Comparison of ENCODE assay signal across 1 mouse cellular context in the genomic region with DNA sequence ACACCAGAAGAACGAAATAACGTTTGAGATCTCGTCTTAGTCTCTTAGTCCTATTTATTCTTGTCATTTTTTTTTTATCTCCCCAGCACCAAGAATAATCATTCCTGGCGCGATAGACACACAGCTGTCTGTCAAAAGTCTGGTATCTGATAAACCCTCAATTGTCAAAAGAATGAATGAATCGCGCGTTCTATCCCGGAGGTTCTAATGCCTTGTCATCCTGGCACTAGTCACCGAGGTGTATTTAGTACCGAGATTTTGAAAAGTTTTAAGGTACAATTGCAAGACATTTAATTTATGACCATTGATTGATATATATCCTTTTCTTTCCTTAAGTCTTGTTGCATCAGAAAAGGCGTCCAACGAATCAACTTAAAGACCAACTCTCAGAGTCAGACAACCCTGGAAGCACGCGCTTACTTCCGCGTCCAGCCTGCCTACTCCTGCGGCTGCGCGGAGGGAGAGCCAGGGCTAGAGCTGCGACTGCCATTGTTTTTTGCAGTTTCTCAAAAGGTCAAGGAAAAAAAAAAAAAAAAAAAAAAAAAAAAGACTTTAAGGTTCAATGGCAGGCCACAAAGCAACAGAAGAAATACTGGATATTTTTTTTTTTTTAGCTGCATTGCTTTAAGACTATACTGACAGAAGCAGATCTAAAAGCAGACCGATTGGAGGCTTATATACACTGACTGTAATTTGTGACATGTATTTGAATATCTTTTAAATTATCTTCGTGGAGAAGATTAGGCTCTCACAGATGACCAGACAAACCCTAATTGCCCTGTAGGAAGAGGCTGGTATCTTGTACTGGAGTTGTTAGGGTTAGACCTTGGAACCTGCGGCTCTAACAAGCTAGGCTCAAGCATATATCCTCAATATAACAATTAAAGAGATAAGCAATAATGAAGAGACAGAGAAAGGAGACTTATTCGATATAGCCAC.
TF ChIP-seq lines count a peak whose summit lies in the region.

No protein-coding gene starts in this region.

TF ChIP-seq in CH12.LX, 34 proteins besides CTCF, POLR2A, EP300 and RAD21 (continued from another document):
- TF ChIP-seq KAT2A (IDR thresholded peaks at IDR 0.05; ENCODE audit: insufficient replicate concordance, low read length) (no peak), MYC (IDR thresholded peaks at IDR 0.05; ENCODE audit: low read depth, low read length) (no peak; the same call in 1 of the 2 replicates), ZMIZ1 (IDR thresholded peaks at IDR 0.05; ENCODE audit: low read depth, low read length) (no peak; the same call in none of the 2 replicates), MAX (IDR thresholded peaks at IDR 0.05; ENCODE audit: low read length) (no peak; the same call in none of the 2 replicates), MAZ (IDR thresholded peaks at IDR 0.05; ENCODE audit: low read depth, low read length) (0 out of 2 replicates have a peak, but pooled peaks have one; percentile 17), BHLHE40 (IDR thresholded peaks at IDR 0.05; ENCODE audit: low read depth, low read length) (0 out of 2 replicates have a peak, but pooled peaks have one; percentile 15), CHD2 (IDR thresholded peaks at IDR 0.05; ENCODE audit: low read length) (no peak; the same call in 1 of the 2 replicates), E2F4 (IDR thresholded peaks at IDR 0.05; ENCODE audit: insufficient replicate concordance, low read depth, low read length) (peak; percentile 35; the same call in 1 of the 2 replicates), ZKSCAN1 (IDR thresholded peaks at IDR 0.05; ENCODE audit: borderline replicate concordance, low read depth, low read length) (no peak), TBP (conservative IDR thresholded peaks at IDR 0.05; ENCODE audit: low read depth, low read length) (no peak), JUND (conservative IDR thresholded peaks at IDR 0.05; ENCODE audit: low read depth, low read length) (peak; percentile 28; the same call in 1 of the 2 replicates), RCOR1 (conservative IDR thresholded peaks at IDR 0.05; ENCODE audit: low read depth, low read length) (0 out of 2 replicates have a peak, but pooled peaks have one; percentile 58), CHD1 (IDR thresholded peaks at IDR 0.05; ENCODE audit: low read depth, low read length) (peak; percentile 90; the same call in 1 of the 2 replicates), PAX5 (IDR thresholded peaks at IDR 0.05; ENCODE audit: low read length) (no peak), USF1 (IDR thresholded peaks at IDR 0.05; ENCODE audit: low read depth, low read length) (no peak), MEF2A (IDR thresholded peaks at IDR 0.05; ENCODE audit: borderline replicate concordance, low read depth, low read length) (no peak), GABPA (IDR thresholded peaks at IDR 0.05; ENCODE audit: insufficient replicate concordance, low read depth, low read length) (no peak), POLR2AphosphoS2 (IDR thresholded peaks at IDR 0.05; ENCODE audit: low read depth, low read length) (no peak)
